Mouse (Mus musculus): ENCODE data around the gene Lrwd1. TPM values are rescaled to one million over a fixed set of nuclear protein-coding genes. Genes with fewer than 3 reads are reported as not detected.
A peak's percentile ranks its signal among the peaks of the same experiment; 100 is the strongest.

Gene Lrwd1
- total and polyA plus RNA-seq, 2 experiments from 2014 or later, result 18.9 to 30.0 TPM

DNA sequence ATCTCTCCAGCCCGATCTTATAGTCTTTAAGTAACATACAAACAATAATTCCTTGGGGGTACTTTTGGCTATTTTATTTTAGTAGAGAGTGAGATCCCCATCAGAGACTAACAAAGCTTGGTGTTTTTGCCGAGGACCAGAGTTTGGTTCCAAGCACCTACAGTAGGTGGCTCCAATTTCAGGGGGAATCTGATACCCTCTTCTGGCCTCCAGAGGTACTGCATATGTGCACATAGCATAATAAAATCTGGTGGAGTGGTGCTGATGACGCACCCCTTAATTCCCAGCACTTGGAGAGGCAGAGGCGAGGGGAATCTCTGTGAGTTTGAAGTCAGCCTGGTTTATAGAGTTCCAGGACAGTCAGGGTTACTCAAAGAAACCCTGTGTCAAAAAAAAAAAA lies 53.5 kb downstream of the Lrwd1 start:
- WGBS, result 75% methylated on average over 4 of the region's 4 CpGs

GRCm38 (mm10) chr5:136078136-136078535 lies 57.7 kb downstream of the Lrwd1 start:
- ATAC-seq (no peak), DNase-seq (no peak)
- no peak overlapping the region for H3K4me2 ChIP-seq (ENCODE audit: low read depth)
- no peaks in the 10 kb centered on the region for H3K27me3 ChIP-seq (ENCODE audit: insufficient read depth, low read length)
- H3K4me1 ChIP-seq (ENCODE audit: insufficient read depth), result 0 out of 2 replicates have a peak, but pooled peaks cover 5% of the 10 kb centered on the region
- WGBS, result 96% methylated on average over 5 of the region's 5 CpGs
- no peaks in the 10 kb centered on the region for H3K9me3 ChIP-seq (ENCODE audit: low read length)
- H3K4me3 ChIP-seq (ENCODE audit: low read depth, low read length), result no peak overlapping the region
- H3K9ac ChIP-seq, result no peak overlapping the region
- H3K36me3 ChIP-seq (ENCODE audit: insufficient read depth), result no peaks in the 10 kb centered on the region
- no peak for TF ChIP-seq CTCF (IDR thresholded peaks at IDR 0.05; ENCODE audit: low read depth)
- H3K27ac ChIP-seq (ENCODE audit: low read depth, low read length), result no peak overlapping the region

More for the DNA sequence above, 53.5 kb downstream of the Lrwd1 start:
- Histone ChIP-seq H3K36me3 (ENCODE audit: insufficient read depth) (no peaks in the 10 kb centered on the region), H3K27me3 (ENCODE audit: insufficient read depth, low read length) (0 out of 2 replicates have a peak, but pooled peaks cover 11% of the 10 kb centered on the region), H3K9ac (no peak overlapping the region), H3K4me1 (ENCODE audit: insufficient read depth) (peaks cover 3% of the 10 kb centered on the region; the same call in 1 of the 2 replicates), H3K4me2 (ENCODE audit: low read depth) (no peak overlapping the region), H3K9me3 (ENCODE audit: low read length) (no peaks in the 10 kb centered on the region), H3K4me3 (ENCODE audit: low read depth, low read length) (no peak overlapping the region), H3K27ac (ENCODE audit: low read depth, low read length) (no peak overlapping the region)
- ATAC-seq (no peak), DNase-seq (no peak)
- peak; percentile 42 for TF ChIP-seq CTCF (IDR thresholded peaks at IDR 0.05; ENCODE audit: low read depth)

DNA sequence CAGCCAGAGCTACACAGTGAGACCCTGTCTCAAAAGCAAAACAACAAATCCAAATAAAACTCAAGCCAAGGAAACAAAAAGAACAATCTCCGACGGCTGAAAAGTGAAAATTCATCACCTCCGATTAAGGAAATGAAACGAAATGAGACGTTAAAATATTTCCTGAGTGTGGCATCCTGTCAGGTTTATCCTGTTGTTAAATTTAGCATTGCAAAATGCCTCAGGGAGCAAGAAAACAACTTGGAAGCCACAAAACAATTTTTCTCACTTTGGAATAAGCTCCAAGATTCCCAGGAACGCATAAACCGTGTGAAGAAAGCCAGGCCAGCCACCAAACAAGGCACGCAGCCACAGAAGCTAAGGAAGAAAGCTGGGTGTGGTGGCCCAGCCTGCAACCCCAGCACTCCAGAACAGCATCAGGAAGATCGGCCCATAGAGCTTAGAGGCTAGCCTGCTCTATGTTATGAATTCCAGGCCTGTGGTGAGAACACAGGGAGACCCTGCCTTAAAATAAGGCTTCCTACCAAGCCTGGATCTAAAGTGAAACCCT lies 58.8 kb downstream of the Lrwd1 start:
- WGBS, result 67% methylated on average over 9 of the region's 9 CpGs

GRCm38 (mm10) chr5:136076284-136076683 lies 59.6 kb downstream of the Lrwd1 start:
- Histone ChIP-seq H3K4me3 (ENCODE audit: low read depth, low read length) (no peak overlapping the region), H3K9me3 (ENCODE audit: low read length) (no peaks in the 10 kb centered on the region), H3K4me2 (ENCODE audit: low read depth) (no peak overlapping the region), H3K4me1 (ENCODE audit: insufficient read depth) (0 out of 2 replicates have a peak, but pooled peaks cover 5% of the 10 kb centered on the region), H3K27me3 (ENCODE audit: insufficient read depth, low read length) (no peaks in the 10 kb centered on the region; the same call in 1 of the 2 replicates), H3K9ac (no peak overlapping the region), H3K27ac (ENCODE audit: low read depth, low read length) (peak overlapping the region; percentile 40; the same call in 1 of the 2 replicates), H3K36me3 (ENCODE audit: insufficient read depth) (no peaks in the 10 kb centered on the region)
- 28% methylated on average over 7 of the region's 7 CpGs for WGBS
- peak; percentile 49 for DNase-seq
- no peak for TF ChIP-seq CTCF (IDR thresholded peaks at IDR 0.05; ENCODE audit: low read depth)
- peak; percentile 34; the same call in 1 of the 2 replicates for ATAC-seq

More for the DNA sequence above, 58.8 kb downstream of the Lrwd1 start:
- no peak overlapping the region for H3K4me3 ChIP-seq (ENCODE audit: low read depth, low read length)
- no peak overlapping the region for H3K9ac ChIP-seq
- no peak for TF ChIP-seq CTCF (IDR thresholded peaks at IDR 0.05; ENCODE audit: low read depth)
- H3K27ac ChIP-seq (ENCODE audit: low read depth, low read length), result no peak overlapping the region
- no peaks in the 10 kb centered on the region; the same call in 1 of the 2 replicates for H3K27me3 ChIP-seq (ENCODE audit: insufficient read depth, low read length)
- ATAC-seq (no peak), DNase-seq (no peak)
- no peaks in the 10 kb centered on the region for H3K36me3 ChIP-seq (ENCODE audit: insufficient read depth)
- H3K4me1 ChIP-seq (ENCODE audit: insufficient read depth), result 0 out of 2 replicates have a peak, but pooled peaks cover 5% of the 10 kb centered on the region
- H3K4me2 ChIP-seq (ENCODE audit: low read depth), result no peak overlapping the region
- H3K9me3 ChIP-seq (ENCODE audit: low read length), result no peaks in the 10 kb centered on the region

DNA sequence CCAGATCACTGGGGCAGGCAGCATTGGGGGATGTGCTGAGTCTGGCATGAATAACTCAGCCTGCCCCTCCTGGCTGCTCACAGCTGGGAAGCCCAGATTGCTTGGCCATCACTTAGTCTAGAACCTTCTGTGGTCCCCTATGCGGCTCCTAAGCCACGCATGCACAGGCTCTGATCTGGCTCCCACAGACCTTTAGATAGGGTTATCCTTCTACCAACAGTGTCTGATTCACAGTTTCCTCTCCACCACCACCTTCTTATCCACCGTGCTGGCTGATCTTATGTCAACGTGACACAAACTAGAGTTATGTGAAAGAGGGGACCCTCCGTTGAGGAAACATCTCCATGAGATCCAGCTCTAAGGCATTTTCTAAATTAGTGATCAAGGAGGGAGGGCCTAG lies 60.8 kb downstream of the Lrwd1 start:
- TF ChIP-seq CTCF (IDR thresholded peaks at IDR 0.05; ENCODE audit: low read depth), result no peak
- Histone ChIP-seq H3K4me3 (ENCODE audit: low read depth, low read length) (no peak overlapping the region), H3K27me3 (ENCODE audit: insufficient read depth, low read length) (no peaks in the 10 kb centered on the region; the same call in 1 of the 2 replicates), H3K36me3 (ENCODE audit: insufficient read depth) (no peaks in the 10 kb centered on the region), H3K9ac (no peak overlapping the region), H3K4me1 (ENCODE audit: insufficient read depth) (0 out of 2 replicates have a peak, but pooled peaks cover 5% of the 10 kb centered on the region), H3K27ac (ENCODE audit: low read depth, low read length) (no peak overlapping the region), H3K4me2 (ENCODE audit: low read depth) (no peak overlapping the region), H3K9me3 (ENCODE audit: low read length) (no peaks in the 10 kb centered on the region)
- WGBS, result 93% methylated on average over 5 of the region's 5 CpGs
- ATAC-seq (no peak), DNase-seq (no peak)

GRCm38 (mm10) chr5:136073526-136073925 lies 62.3 kb downstream of the Lrwd1 start:
- DNase-seq, result no peak

DNA sequence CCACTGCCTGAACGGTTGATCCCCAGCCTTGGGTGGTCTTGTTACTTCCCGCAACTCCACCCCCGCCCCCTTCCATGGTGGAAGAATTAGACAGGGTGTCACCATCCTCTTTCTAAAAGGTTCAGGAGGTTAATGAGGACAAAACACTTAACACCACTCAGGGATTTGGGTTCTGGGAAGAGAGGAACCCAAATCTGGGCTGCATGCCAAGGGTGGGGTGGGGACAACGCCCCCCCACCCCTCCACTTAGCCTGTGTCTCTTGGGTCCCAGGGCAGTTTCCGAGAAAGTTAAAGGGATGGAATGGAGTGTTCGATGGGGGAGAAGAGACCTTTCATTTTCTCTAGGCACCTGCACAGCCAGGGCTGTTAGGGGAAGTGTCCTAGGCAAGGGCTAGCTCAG lies 62.8 kb downstream of the Lrwd1 start:
- no peaks in the 10 kb centered on the region for H3K36me3 ChIP-seq (ENCODE audit: insufficient read depth)
- no peak for DNase-seq
- H3K27me3 ChIP-seq (ENCODE audit: insufficient read depth, low read length), result no peaks in the 10 kb centered on the region; the same call in 1 of the 2 replicates
- 0 out of 2 replicates have a peak, but pooled peaks cover 5% of the 10 kb centered on the region for H3K4me1 ChIP-seq (ENCODE audit: insufficient read depth)
- H3K4me2 ChIP-seq (ENCODE audit: low read depth), result no peak overlapping the region
- no peak overlapping the region for H3K4me3 ChIP-seq (ENCODE audit: low read depth, low read length)
- TF ChIP-seq CTCF (IDR thresholded peaks at IDR 0.05; ENCODE audit: low read depth), result no peak
- H3K9ac ChIP-seq, result no peak overlapping the region
- WGBS, result 44% methylated on average over 6 of the region's 6 CpGs
- no peaks in the 10 kb centered on the region for H3K9me3 ChIP-seq (ENCODE audit: low read length)
- no peak for ATAC-seq
- H3K27ac ChIP-seq (ENCODE audit: low read depth, low read length), result no peak overlapping the region

More at GRCm38 (mm10) chr5:136073526-136073925, 62.3 kb downstream of the Lrwd1 start:
- no peak for TF ChIP-seq CTCF (IDR thresholded peaks at IDR 0.05; ENCODE audit: low read depth)
- 0 out of 2 replicates have a peak, but pooled peaks cover 5% of the 10 kb centered on the region for H3K4me1 ChIP-seq (ENCODE audit: insufficient read depth)
- no peak overlapping the region for H3K4me2 ChIP-seq (ENCODE audit: low read depth)
- H3K9me3 ChIP-seq (ENCODE audit: low read length), result no peaks in the 10 kb centered on the region
- WGBS, result 65% methylated on average over 11 of the region's 11 CpGs
- H3K27ac ChIP-seq (ENCODE audit: low read depth, low read length), result no peak overlapping the region
- H3K9ac ChIP-seq, result no peak overlapping the region
- no peaks in the 10 kb centered on the region for H3K36me3 ChIP-seq (ENCODE audit: insufficient read depth)
- ATAC-seq, result no peak
- H3K4me3 ChIP-seq (ENCODE audit: low read depth, low read length), result no peak overlapping the region
- H3K27me3 ChIP-seq (ENCODE audit: insufficient read depth, low read length), result no peaks in the 10 kb centered on the region; the same call in 1 of the 2 replicates

Small RNAs within 50 kb of the gene (microRNA-seq; reads per million reads assigned to microRNA genes)
- gene Mir7035, result 0.49 to 1.2 reads per million in 2 experiments

Other genes starting within 250 kb of the Lrwd1 start
- gene Hspb1, start 248.2 kb downstream of the Lrwd1 start, total RNA-seq (2014; rRNA removed), result 9.8 and 11.5 TPM in 2 replicates
- gene Hspb1, start 248.2 kb downstream of the Lrwd1 start, polyA plus RNA-seq (2015; fragmentation: Nextera tagmentation; extraction: Ambion mirVana), result 9.2 and 11.2 TPM in 2 replicates
- gene Ywhag, start 201.5 kb downstream of the Lrwd1 start, total RNA-seq (2014; rRNA removed), result 220 and 286 TPM in 2 replicates
- gene Ywhag, start 201.5 kb downstream of the Lrwd1 start, polyA plus RNA-seq (2015; fragmentation: Nextera tagmentation; extraction: Ambion mirVana), result 603 and 867 TPM in 2 replicates
- 6.5 and 7.0 TPM in 2 replicates for gene Ssc4d, start 161.5 kb downstream of the Lrwd1 start, total RNA-seq (2014; rRNA removed)
- 2.5 and 4.0 TPM in 2 replicates for gene Ssc4d, start 161.5 kb downstream of the Lrwd1 start, polyA plus RNA-seq (2015; fragmentation: Nextera tagmentation; extraction: Ambion mirVana)
- 0.14 TPM in 1 of 2 replicates, not detected in the other for gene Zp3, start 156.0 kb downstream of the Lrwd1 start, total RNA-seq (2014; rRNA removed)
- gene Zp3, start 156.0 kb downstream of the Lrwd1 start, polyA plus RNA-seq (2015; fragmentation: Nextera tagmentation; extraction: Ambion mirVana), result 0.14 and 0.23 TPM in 2 replicates
- gene Dtx2, start 141.3 kb downstream of the Lrwd1 start, total RNA-seq (2014; rRNA removed), result 19.5 and 25.3 TPM in 2 replicates
- 17.6 and 20.0 TPM in 2 replicates for gene Dtx2, start 141.3 kb downstream of the Lrwd1 start, polyA plus RNA-seq (2015; fragmentation: Nextera tagmentation; extraction: Ambion mirVana)
- gene Upk3b, start 97.6 kb downstream of the Lrwd1 start, total RNA-seq (2014; rRNA removed), result 0.19 TPM in 1 of 2 replicates, not detected in the other
- not detected in 2 replicates for gene Upk3b, start 97.6 kb downstream of the Lrwd1 start, polyA plus RNA-seq (2015; fragmentation: Nextera tagmentation; extraction: Ambion mirVana)
- not detected in 2 replicates for gene Upk3bl, start 81.6 kb downstream of the Lrwd1 start, total RNA-seq (2014; rRNA removed)
- not detected in 2 replicates for gene Upk3bl, start 81.6 kb downstream of the Lrwd1 start, polyA plus RNA-seq (2015; fragmentation: Nextera tagmentation; extraction: Ambion mirVana)
- 8.5 and 11.5 TPM in 2 replicates for gene Rasa4, start 52.2 kb downstream of the Lrwd1 start, total RNA-seq (2014; rRNA removed)
- 5.8 and 9.0 TPM in 2 replicates for gene Rasa4, start 52.2 kb downstream of the Lrwd1 start, polyA plus RNA-seq (2015; fragmentation: Nextera tagmentation; extraction: Ambion mirVana)
- 85.0 and 123 TPM in 2 replicates for gene Polr2j, start 19.4 kb downstream of the Lrwd1 start, total RNA-seq (2014; rRNA removed)
- gene Polr2j, start 19.4 kb downstream of the Lrwd1 start, polyA plus RNA-seq (2015; fragmentation: Nextera tagmentation; extraction: Ambion mirVana), result 237 and 318 TPM in 2 replicates
- 12.7 and 16.1 TPM in 2 replicates for gene Alkbh4, start 72 bp upstream of the Lrwd1 start, total RNA-seq (2014; rRNA removed)
- gene Alkbh4, start 72 bp upstream of the Lrwd1 start, polyA plus RNA-seq (2015; fragmentation: Nextera tagmentation; extraction: Ambion mirVana), result 16.0 and 16.4 TPM in 2 replicates
- gene Orai2, start 34.6 kb upstream of the Lrwd1 start, total RNA-seq (2014; rRNA removed), result 76.9 and 105 TPM in 2 replicates
- gene Orai2, start 34.6 kb upstream of the Lrwd1 start, polyA plus RNA-seq (2015; fragmentation: Nextera tagmentation; extraction: Ambion mirVana), result 52.1 and 64.0 TPM in 2 replicates
- gene Prkrip1, start 62.9 kb upstream of the Lrwd1 start, total RNA-seq (2014; rRNA removed), result 16.1 and 19.8 TPM in 2 replicates
- gene Prkrip1, start 62.9 kb upstream of the Lrwd1 start, polyA plus RNA-seq (2015; fragmentation: Nextera tagmentation; extraction: Ambion mirVana), result 61.3 and 71.3 TPM in 2 replicates
- 38.4 and 43.8 TPM in 2 replicates for gene Sh2b2, start 110.5 kb upstream of the Lrwd1 start, total RNA-seq (2014; rRNA removed)
- 21.0 and 22.7 TPM in 2 replicates for gene Sh2b2, start 110.5 kb upstream of the Lrwd1 start, polyA plus RNA-seq (2015; fragmentation: Nextera tagmentation; extraction: Ambion mirVana)